Mouse (Mus musculus) layer of hippocampus, postnatal 14 days (tissue): Measurements from ENCODE around the gene Olfr670. TPM values are rescaled to one million over a fixed set of nuclear protein-coding genes. Genes with fewer than 3 reads are reported as not detected.
"Not testable (repeated sequence)": the region's sequence is repeated elsewhere in the genome, so short reads cannot be mapped to it uniquely, and the experiment has no call there.

Source experiments
- DNase-seq, 2 experiments: peaks; one replicate each; pipeline ENCODE4 v3.0.0; 2021 to 2022; ENCODE audit warnings: low spot score in 2 of 2, mixed read lengths in 1 of 2
- long read RNA-seq, 2 experiments: library from polyadenylated mRNA; stranded (forward); transcript quantifications; one replicate each; pipeline ENCODE4 v2.0.0; 2021
- total RNA-seq, 2 experiments: library from RNA; stranded (reverse); gene quantifications; 2 replicates each; pipeline ENCODE4 v1.2.3; 2021

The Olfr670 gene
- not detected for total RNA-seq
- long read RNA-seq, experiment 1 = 0 reads
- long read RNA-seq, experiment 2 = 0 reads

GRCm38 (mm10) chr7:104962520-104962919 is at the start of gene Olfr670:
Gene Olfr670 (minus strand): TSS chr7:104962620.
- no peak for DNase-seq

- no peak for DNase-seq
These were observed 39.5 kb upstream of the Olfr670 start, which contains the start of gene Olfr672 for GRCm38 (mm10) chr7:105001929-105002328. Gene Olfr672 (minus strand): TSS chr7:105002029.

- no peak for DNase-seq
These were observed 16.6 kb upstream of the Olfr670 start, which contains the start of gene Olfr671 for GRCm38 (mm10) chr7:104979026-104979425. Gene Olfr671 (minus strand): TSS chr7:104979126.

GRCm38 (mm10) chr7:104972507-104972906 is 10.1 kb upstream of the Olfr670 start:
- DNase-seq = not testable (repeated sequence)

- not testable (repeated sequence) for DNase-seq
These were observed 12.2 kb downstream of the Olfr670 start for GRCm38 (mm10) chr7:104950234-104950633.

- DNase-seq = no peak
These were observed 28.5 kb downstream of the Olfr670 start, which contains the start of gene Olfr669 for GRCm38 (mm10) chr7:104933940-104934339. Gene Olfr669 (plus strand): TSS chr7:104934240.

GRCm38 (mm10) chr7:104927957-104928356 is 34.5 kb downstream of the Olfr670 start, which contains the start of gene Olfr668:
Gene Olfr668 (minus strand): TSS chr7:104928057.
- DNase-seq = no peak

GRCm38 (mm10) chr7:104921382-104921781 is 41.0 kb downstream of the Olfr670 start, which contains the start of gene Olfr667:
Gene Olfr667 (minus strand): TSS chr7:104921482.
- DNase-seq = no peak

Other genes starting within 250 kb of the Olfr670 start
- gene Usp17le, start 185.2 kb downstream of the Olfr670 start, total RNA-seq = not detected
- not detected for gene Usp17lb, start 120.0 kb downstream of the Olfr670 start, total RNA-seq
- not detected for gene Usp17la, start 105.6 kb downstream of the Olfr670 start, total RNA-seq
- not detected for gene Olfr665, start 84.6 kb downstream of the Olfr670 start, total RNA-seq
- not detected for gene Olfr666, start 66.7 kb downstream of the Olfr670 start, total RNA-seq
- not detected for gene Olfr667, start 41.1 kb downstream of the Olfr670 start, total RNA-seq
- gene Olfr668, start 34.6 kb downstream of the Olfr670 start, total RNA-seq = not detected
- gene Olfr669, start 28.4 kb downstream of the Olfr670 start, total RNA-seq = not detected
- gene Olfr671, start 16.5 kb upstream of the Olfr670 start, total RNA-seq = not detected
- gene Olfr672, start 39.4 kb upstream of the Olfr670 start, total RNA-seq = not detected
- gene Olfr675, start 65.8 kb upstream of the Olfr670 start, total RNA-seq = not detected
- not detected for gene Olfr676, start 70.1 kb upstream of the Olfr670 start, total RNA-seq
- gene Olfr677, start 88.8 kb upstream of the Olfr670 start, total RNA-seq = not detected
- not detected for gene Olfr678, start 101.9 kb upstream of the Olfr670 start, total RNA-seq
- gene Olfr679, start 118.6 kb upstream of the Olfr670 start, total RNA-seq = not detected
- gene Olfr680-ps1, start 130.2 kb upstream of the Olfr670 start, total RNA-seq = not detected
- gene Olfr681, start 154.2 kb upstream of the Olfr670 start, total RNA-seq = not detected
- not detected for gene Olfr683, start 184.4 kb upstream of the Olfr670 start, total RNA-seq
- gene Olfr684, start 201.0 kb upstream of the Olfr670 start, total RNA-seq = not detected
- not detected for gene Olfr685, start 223.4 kb upstream of the Olfr670 start, total RNA-seq
- not detected for gene Olfr686, start 244.9 kb upstream of the Olfr670 start, total RNA-seq